In the genomic region with DNA sequence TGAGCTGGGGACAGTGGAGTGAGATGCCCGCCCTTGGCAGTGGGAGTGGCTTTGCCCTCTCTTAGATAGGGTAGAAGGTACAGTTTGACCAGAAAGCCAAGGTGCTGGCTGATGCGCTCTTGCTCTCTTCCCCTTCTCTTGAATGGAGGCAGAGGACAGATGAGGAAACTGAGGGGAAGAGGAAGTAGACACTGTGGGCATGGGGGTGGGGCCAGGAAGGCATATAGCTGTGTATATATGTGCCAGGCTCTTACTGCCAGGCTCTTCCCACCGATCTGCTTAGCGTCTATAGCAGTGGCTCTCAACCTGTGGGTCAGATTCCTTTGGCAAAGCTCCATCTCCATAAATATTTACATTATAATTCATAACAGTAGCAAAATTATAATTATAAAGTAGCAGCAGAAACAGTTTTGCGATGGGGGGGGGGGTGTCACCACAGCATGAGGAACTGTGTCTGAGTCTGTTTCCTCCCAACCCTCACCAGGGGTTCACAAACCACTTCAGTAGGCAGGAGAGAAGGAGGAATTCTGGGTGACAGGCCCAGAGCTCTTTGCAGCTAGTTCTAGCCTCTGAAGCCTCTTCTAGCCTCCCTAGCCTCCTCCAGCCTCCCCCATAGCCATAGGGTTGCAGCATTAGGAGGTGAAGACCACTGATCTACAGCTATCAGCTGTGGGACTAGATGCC, we compare ENCODE assay signal across 10 mouse cellular contexts. TPM values are rescaled to one million over a fixed set of nuclear protein-coding genes. Genes with fewer than 3 reads are reported as not detected.
DNase-seq lines count a peak whose midpoint lies in the region; ATAC-seq lines count a peak whose summit lies in the region.
"Had no signal": no experiment of that assay in that cellular context is flagged by ENCODE, and none has a peak within 500 bp of the region (broad histone marks: within the 10 kb centered on the region; RNA-seq: fewer than 3 reads in every experiment).

No protein-coding gene starts in this region.

- no peak for DNase-seq in midbrain, embryonic 14.5 days
- peak; percentile 41 for DNase-seq in lung, postnatal 25 days (ENCODE audit: low spot score)
- DNase-seq in spleen, postnatal 4 days (ENCODE audit: low spot score in 2 of 2): peak; percentile 42 to 68
- no peak for DNase-seq in right cerebral cortex, postnatal 25 days
- no peak for DNase-seq in embryo, embryonic 11 days
- DNase-seq: adrenal gland, postnatal 36 days; cerebellum, adult 9-11 months; gastrocnemius, adult 2 months had no signal

- ATAC-seq in midbrain, embryonic 13.5 days: no peak
- ATAC-seq in midbrain, embryonic 14.5 days (ENCODE audit: low FRiP score, low TSS enrichment): no peak
- peak; percentile 94 for ATAC-seq in granulocyte monocyte progenitor cell, adult 5-6 weeks (replicated peaks; ENCODE audit: poor library complexity, severe bottlenecking)

- H3K9me3 ChIP-seq in midbrain, embryonic 13.5 days: no peaks in the 10 kb centered on the region
- H3K9me3 ChIP-seq in midbrain, embryonic 14.5 days (ENCODE audit: control insufficient read depth, low read length): no peaks in the 10 kb centered on the region

- no peak overlapping the region for H3K4me3 ChIP-seq in midbrain, embryonic 13.5 days (replicated peaks)
- no peak overlapping the region for H3K4me3 ChIP-seq in midbrain, embryonic 14.5 days (replicated peaks; ENCODE audit: low read depth, low read length)
- H3K4me3 ChIP-seq: gastrocnemius, adult 2 months had no signal

- H3K4me2 ChIP-seq in midbrain, embryonic 13.5 days (replicated peaks): no peak overlapping the region
- no peak overlapping the region for H3K4me2 ChIP-seq in midbrain, embryonic 14.5 days (ENCODE audit: low read length)

- WGBS in midbrain, embryonic 13.5 days: 89% methylated on average over 5 of the region's 5 CpGs
- 92% methylated on average over 5 of the region's 5 CpGs for WGBS in midbrain, embryonic 14.5 days

- H3K27me3 ChIP-seq in midbrain, embryonic 13.5 days: peaks cover 2% of the 10 kb centered on the region; the same call in 1 of the 2 replicates
- no peaks in the 10 kb centered on the region for H3K27me3 ChIP-seq in midbrain, embryonic 14.5 days (ENCODE audit: control insufficient read depth, insufficient read depth, low read length)

- H3K36me3 ChIP-seq in midbrain, embryonic 13.5 days: no peaks in the 10 kb centered on the region
- no peaks in the 10 kb centered on the region for H3K36me3 ChIP-seq in midbrain, embryonic 14.5 days (ENCODE audit: control insufficient read depth, insufficient read depth, low read length)

- H3K27ac ChIP-seq in midbrain, embryonic 13.5 days: 0 out of 2 replicates have a peak overlapping the region, but pooled peaks have one; percentile 21
- no peak overlapping the region for H3K27ac ChIP-seq in midbrain, embryonic 14.5 days (replicated peaks; ENCODE audit: low read depth, low read length)
- H3K27ac ChIP-seq: gastrocnemius, adult 2 months had no signal

- H3K4me1 ChIP-seq in midbrain, embryonic 13.5 days (replicated peaks): peaks cover 36% of the 10 kb centered on the region
- peaks cover 25% of the 10 kb centered on the region for H3K4me1 ChIP-seq in midbrain, embryonic 14.5 days (ENCODE audit: control insufficient read depth, insufficient read depth, low read length)

- H3K9ac ChIP-seq in midbrain, embryonic 13.5 days (replicated peaks): no peak overlapping the region
- H3K9ac ChIP-seq in midbrain, embryonic 14.5 days (replicated peaks; ENCODE audit: low read length): no peak overlapping the region

RNA-seq across cellular contexts. Expression of a gene that starts 24.9 kb away (rescaled TPM):
- 39.2 and 50.0 TPM in 2 replicates for polyA plus RNA-seq in midbrain, embryonic 13.5 days (2015; fragmentation: Nextera tagmentation; extraction: Ambion mirVana)
- 54.3 and 58.1 TPM in 2 replicates for polyA plus RNA-seq in midbrain, embryonic 14.5 days (2014; fragmentation: Nextera tagmentation; extraction: Ambion mirVana)
- total RNA-seq in granulocyte monocyte progenitor cell, adult 5-6 weeks (2014; fragmentation: Nextera tagmentation): 12.8 and 19.7 TPM in 2 replicates
- total RNA-seq in granulocyte monocyte progenitor cell, adult 5-6 weeks (2017): 16.5 and 18.7 TPM in 2 replicates

Comparison
In these comparisons a context has a peak if more than half of its experiments do, and no peak if none do; other contexts are left out.
1. DNase-seq: peak in lung, postnatal 25 days (single experiment) and spleen, postnatal 4 days (2 of 2); none in midbrain, embryonic 14.5 days (single experiment), right cerebral cortex, postnatal 25 days (single experiment) and embryo, embryonic 11 days (single experiment).